Mouse (Mus musculus) lung, adult 18-20 months (tissue): ENCODE data around the gene Slc16a9.
A peak's percentile ranks its signal among the peaks of the same experiment; 100 is the strongest.
"Not testable (repeated sequence)": the region's sequence is repeated elsewhere in the genome, so short reads cannot be mapped to it uniquely, and the experiment has no call there.

Experiments used
- DNase-seq, 2 experiments: peaks; one replicate each; pipeline ENCODE4 v3.0.0; 2022; ENCODE audit warnings: mixed read lengths in 2 of 2

Gene Slc16a9

GRCm38 (mm10) chr10:70244921-70245558, at the start of gene Slc16a9:
Slc16a9 (plus strand) TSS chr10:70245100.
- DNase-seq, result peak; percentile 74 to 83

GRCm38 (mm10) chr10:70195279-70195678, 49.6 kb upstream of the Slc16a9 start:
- DNase-seq, result no peak

GRCm38 (mm10) chr10:70195786-70196185, 49.1 kb upstream of the Slc16a9 start:
- DNase-seq, result peak in 1 of 2 experiments; percentile 37

GRCm38 (mm10) chr10:70196666-70197065, 48.2 kb upstream of the Slc16a9 start:
- peak in 1 of 2 experiments; percentile 31 for DNase-seq

GRCm38 (mm10) chr10:70197601-70198000, 47.3 kb upstream of the Slc16a9 start:
- DNase-seq, result peak in 1 of 2 experiments; percentile 38

GRCm38 (mm10) chr10:70198012-70198411, 46.9 kb upstream of the Slc16a9 start:
- DNase-seq, result peak in 1 of 2 experiments; percentile 33

- no peak for DNase-seq
Observed at GRCm38 (mm10) chr10:70198951-70199463, 45.9 kb upstream of the Slc16a9 start.

GRCm38 (mm10) chr10:70199466-70200210, 45.3 kb upstream of the Slc16a9 start:
- no peak for DNase-seq

- peak in 1 of 2 experiments; percentile 71 for DNase-seq
Observed at GRCm38 (mm10) chr10:70200889-70201500, 43.9 kb upstream of the Slc16a9 start.

GRCm38 (mm10) chr10:70204505-70205399, 40.1 kb upstream of the Slc16a9 start, which contains the start of gene Mrln:
Mrln (plus strand) TSS chr10:70204664.
- DNase-seq, result peak in 1 of 2 experiments; percentile 27

- no peak for DNase-seq
Observed at GRCm38 (mm10) chr10:70211281-70211680, 33.6 kb upstream of the Slc16a9 start.

- no peak for DNase-seq
Observed at GRCm38 (mm10) chr10:70220971-70221370, 23.9 kb upstream of the Slc16a9 start.

GRCm38 (mm10) chr10:70222231-70222630, 22.7 kb upstream of the Slc16a9 start:
- not testable (repeated sequence) for DNase-seq

- peak in 1 of 2 experiments; percentile 40 for DNase-seq
Observed at GRCm38 (mm10) chr10:70224571-70224970, 20.3 kb upstream of the Slc16a9 start.

GRCm38 (mm10) chr10:70225760-70226159, 19.1 kb upstream of the Slc16a9 start:
- DNase-seq, result peak; percentile 52 to 74

GRCm38 (mm10) chr10:70226608-70227007, 18.3 kb upstream of the Slc16a9 start:
- peak in 1 of 2 experiments; percentile 44 for DNase-seq

- DNase-seq, result no peak
Observed at GRCm38 (mm10) chr10:70230352-70230751, 14.5 kb upstream of the Slc16a9 start.

GRCm38 (mm10) chr10:70237936-70238335, 7.0 kb upstream of the Slc16a9 start:
- no peak for DNase-seq

GRCm38 (mm10) chr10:70242751-70243444, 2.0 kb upstream of the Slc16a9 start:
- no peak for DNase-seq

- no peak for DNase-seq
Observed at GRCm38 (mm10) chr10:70245559-70245945, 652 bp downstream of the Slc16a9 start.

GRCm38 (mm10) chr10:70246076-70246475, 1.2 kb downstream of the Slc16a9 start:
- DNase-seq, result no peak

- DNase-seq, result no peak
Observed at GRCm38 (mm10) chr10:70250354-70250753, 5.5 kb downstream of the Slc16a9 start.
